Mouse (Mus musculus): Measurements from ENCODE around the gene Tns4.

- TF ChIP-seq CTCF (IDR thresholded peaks at IDR 0.05; ENCODE audit: low read depth) = peak; percentile 17; the same call in 1 of the 2 replicates
- no peak for TF ChIP-seq EP300 (IDR thresholded peaks at IDR 0.05; ENCODE audit: low read depth)
These were observed 23.8 kb downstream of the Tns4 start for GRCm38 (mm10) chr11:99065353-99065752.
